Mouse (Mus musculus) adrenal gland, postnatal 25 days (tissue): ENCODE results near the gene Enho. TPM values are rescaled to one million over a fixed set of nuclear protein-coding genes. Genes with fewer than 3 reads are reported as not detected.
A peak's percentile ranks its signal among the peaks of the same experiment; 100 is the strongest.

ENCODE experiments used
- DNase-seq: peaks from one replicate; pipeline ENCODE4 v3.0.0; 2021; ENCODE audit warnings: mixed read lengths
- total RNA-seq: library from RNA; stranded (reverse); gene quantifications from 2 replicates; pipeline ENCODE4 v1.2.3, GENCODE M21; 2021

Enho gene
- total RNA-seq, 1 experiment from 2014 or later, result 3.9 TPM

DNA sequence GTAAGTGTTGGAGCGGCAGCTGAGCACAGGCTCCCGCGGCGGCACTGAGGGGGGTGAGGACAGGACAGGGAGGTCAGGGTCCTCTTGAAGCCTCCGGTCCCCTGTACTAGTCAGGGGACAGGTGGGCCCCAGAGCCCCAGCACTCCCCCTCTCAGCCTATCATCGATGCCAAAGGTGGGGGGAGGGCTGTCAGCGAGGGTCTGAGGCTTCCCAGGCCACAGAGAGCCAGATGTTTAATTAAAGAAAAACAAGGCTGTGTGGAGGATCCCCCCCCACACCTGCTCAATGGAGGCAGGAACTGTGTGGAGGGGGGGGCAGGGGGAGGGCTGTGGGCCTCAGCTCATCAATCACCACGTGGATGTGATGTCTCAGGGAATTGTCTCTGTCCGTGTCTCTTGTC lies 23.5 kb upstream of the Enho start:
- DNase-seq, result no peak

DNA sequence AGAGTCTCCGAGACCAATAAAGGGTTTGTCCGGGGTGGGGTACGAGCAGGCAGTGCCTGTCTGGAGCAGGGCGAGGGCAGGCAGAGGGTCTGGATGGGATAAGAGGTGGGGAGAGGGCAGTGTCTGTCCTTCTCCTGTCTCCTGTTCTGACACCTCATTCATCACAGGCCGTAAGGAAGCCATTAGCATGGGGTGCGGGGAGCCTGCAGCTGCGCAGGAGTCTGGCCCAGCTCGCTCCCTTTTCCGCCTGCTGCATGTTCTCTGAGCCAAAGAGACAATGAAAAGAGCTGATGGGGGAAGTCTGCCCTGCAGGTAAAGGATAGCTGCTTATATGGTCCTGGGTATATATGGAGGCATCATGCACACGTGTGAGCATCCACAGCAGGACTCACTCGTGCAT lies 22.6 kb upstream of the Enho start:
- DNase-seq, result no peak

DNA sequence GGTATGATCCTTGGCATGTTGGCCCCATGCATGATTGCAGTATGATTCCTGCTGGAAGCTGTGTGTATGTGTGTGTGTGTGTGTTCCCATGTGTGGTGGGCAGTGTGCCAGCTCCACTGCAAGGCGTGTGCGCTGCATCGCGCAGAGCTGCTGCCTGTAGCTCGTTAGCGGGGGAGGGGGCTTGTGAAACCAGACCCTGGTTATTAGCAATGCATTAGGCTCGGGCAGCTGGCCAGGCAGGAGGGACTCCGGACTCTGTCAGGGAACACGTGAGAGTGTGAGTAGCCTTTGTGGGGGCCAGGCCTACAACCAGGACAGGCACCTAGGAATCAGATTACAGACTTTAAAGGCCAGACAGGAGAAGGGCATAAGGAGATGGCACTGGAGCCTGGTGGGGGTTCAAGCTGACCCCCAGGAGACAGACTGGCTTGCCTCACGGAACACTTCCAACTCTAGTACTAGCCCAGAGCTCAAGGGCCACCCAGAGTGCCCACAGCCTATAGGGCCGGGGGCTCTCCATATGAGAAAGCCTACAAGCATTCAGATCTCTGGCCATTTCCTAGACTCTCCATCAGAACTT lies 20.8 kb upstream of the Enho start:
- DNase-seq, result no peak

GRCm38 (mm10) chr4:41659556-41659955 lies 19.4 kb upstream of the Enho start:
- DNase-seq, result no peak

DNA sequence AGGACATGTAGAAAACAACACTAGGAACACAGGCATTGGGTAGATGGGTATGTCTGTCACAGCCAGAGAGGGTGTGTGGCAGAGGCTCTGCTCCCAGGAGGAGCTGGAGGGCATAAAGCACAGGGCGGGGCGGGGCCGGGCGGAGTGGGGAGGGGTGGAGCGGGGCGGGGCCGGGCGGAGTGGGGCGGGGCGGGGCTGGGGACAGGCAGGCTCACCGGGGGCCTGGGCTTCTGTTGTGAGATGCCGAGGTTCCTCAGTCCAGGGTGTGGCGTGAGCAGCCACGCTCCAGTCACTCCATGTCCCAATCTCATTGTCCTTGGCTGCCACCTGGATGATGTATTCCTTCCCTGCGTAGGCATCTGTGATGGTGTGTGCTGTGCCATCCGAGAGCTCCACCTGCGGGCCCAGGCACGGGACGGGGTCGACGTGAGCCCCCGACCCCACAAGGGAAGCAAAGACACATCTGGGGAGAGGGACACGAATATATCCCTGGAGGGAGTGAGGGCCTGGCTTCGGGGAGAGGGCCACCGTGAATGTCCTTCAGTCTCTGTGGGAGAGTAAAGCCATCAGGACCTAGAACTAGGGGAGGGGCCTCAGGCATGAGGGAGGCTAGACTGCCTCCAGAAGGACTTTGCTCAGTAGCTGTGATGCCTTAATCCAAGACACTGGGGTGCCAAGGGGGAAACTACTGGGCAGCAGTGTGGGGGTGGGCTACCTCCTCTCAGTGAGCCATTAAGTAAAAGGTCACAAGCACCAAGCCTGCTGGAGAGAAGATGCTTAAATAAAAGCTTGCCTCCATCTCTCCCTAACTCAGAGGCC lies 18.7 kb upstream of the Enho start:
- peak; percentile 61 for DNase-seq

GRCm38 (mm10) chr4:41655525-41655924 lies 15.4 kb upstream of the Enho start:
- no peak for DNase-seq

- peak; percentile 71 for DNase-seq
Measured at GRCm38 (mm10) chr4:41654217-41654616, 14.1 kb upstream of the Enho start.

DNA sequence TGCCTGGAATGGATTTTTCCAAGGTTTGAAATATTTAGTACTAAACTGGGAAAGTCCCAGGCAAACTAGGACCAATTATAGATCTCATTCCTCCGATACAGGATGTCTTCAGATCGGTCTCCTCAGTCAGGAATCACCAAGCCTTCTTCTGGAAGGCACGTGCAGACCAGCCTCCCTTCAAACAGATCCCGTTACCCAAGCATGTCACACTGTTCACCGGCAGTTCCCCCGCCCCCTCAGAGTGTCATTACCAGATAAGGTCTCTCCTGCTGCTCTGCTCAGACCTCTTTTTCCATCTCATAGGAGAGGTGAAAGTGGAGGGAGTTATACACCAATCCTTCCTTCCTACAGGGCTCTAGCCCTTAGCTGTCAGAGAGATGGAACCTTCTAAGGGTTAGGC lies 13.6 kb upstream of the Enho start:
- DNase-seq, result no peak

DNA sequence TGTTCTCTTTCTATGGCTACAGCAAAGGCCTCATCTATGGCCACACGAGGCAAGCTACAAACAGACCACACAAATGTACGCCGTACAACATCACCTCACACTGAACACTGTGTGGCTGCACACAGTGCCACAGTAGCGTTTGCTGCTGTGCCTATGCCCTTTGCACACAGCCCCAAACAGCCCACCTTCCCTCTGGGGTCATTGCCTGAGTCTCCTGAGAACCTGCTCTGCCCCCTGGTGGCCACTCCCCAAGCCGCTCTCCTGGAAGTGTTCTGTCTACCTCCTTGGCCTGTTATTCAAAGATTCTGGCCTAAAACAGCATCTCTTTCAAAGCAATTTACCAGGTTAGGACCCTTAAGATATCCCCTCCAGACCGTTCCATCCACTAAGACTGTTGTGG lies 13.2 kb upstream of the Enho start:
- DNase-seq, result peak; percentile 78

- DNase-seq, result no peak
Measured at GRCm38 (mm10) chr4:41648627-41649026, 8.5 kb upstream of the Enho start.

DNA sequence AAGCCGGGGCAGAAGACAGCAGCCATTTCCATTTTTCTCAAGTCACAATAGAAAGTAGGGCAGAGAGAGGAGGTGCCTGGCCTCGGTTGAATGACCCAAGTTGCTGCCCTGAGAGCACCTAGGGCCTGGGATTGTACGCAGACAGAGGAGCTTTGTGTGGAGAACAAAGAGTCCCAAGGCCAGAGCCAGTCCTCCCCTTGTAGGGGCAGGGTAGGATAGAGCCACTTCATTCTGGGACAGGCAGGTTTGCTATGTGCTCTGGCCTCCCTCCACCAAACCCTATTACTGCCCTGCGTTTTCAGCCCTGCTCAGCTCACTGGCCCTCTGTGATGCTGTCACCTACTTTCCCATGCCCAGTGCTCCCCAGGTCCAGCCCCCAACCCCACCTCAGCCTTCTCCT lies 8.0 kb upstream of the Enho start:
- DNase-seq, result no peak

- no peak for DNase-seq
Measured at GRCm38 (mm10) chr4:41645488-41645887, 5.4 kb upstream of the Enho start.

- no peak for DNase-seq
Measured at GRCm38 (mm10) chr4:41641199-41641822, 1.2 kb upstream of the Enho start.

DNA sequence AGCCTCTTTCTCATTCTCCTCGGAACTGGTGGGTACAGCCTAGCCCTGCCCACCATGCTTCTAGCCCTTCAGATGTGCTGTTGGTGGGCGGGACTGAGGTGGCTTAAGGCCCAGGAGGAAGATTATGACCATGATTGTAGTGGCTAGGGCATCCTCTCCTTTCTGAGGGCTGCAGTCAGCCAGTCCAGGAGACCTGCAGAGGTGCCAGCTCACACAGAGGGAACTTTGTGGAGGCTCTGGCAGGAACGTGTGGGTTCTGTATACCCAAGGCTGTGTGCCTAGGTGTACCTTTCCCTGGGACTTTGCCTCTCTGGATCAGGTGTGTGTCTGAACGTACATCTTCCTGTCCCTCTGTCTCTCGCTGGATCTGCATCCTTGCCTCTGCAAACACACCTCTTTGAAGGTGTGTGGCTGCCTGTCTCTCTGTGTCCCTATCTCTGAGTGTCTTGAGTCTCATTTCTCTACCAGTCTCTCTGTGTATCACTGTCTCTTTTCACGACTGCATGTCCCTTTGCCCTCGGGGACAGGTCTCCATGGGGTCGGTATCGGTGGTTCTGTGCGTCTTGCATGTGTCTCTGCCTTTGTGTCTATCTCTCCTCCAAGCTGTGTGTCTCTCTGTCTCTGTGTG lies 796 bp downstream of the Enho start:
- no peak for DNase-seq

- DNase-seq, result no peak
Measured at GRCm38 (mm10) chr4:41638828-41639213, 1.3 kb downstream of the Enho start.

GRCm38 (mm10) chr4:41638186-41638731 lies 1.9 kb downstream of the Enho start:
- no peak for DNase-seq

DNA sequence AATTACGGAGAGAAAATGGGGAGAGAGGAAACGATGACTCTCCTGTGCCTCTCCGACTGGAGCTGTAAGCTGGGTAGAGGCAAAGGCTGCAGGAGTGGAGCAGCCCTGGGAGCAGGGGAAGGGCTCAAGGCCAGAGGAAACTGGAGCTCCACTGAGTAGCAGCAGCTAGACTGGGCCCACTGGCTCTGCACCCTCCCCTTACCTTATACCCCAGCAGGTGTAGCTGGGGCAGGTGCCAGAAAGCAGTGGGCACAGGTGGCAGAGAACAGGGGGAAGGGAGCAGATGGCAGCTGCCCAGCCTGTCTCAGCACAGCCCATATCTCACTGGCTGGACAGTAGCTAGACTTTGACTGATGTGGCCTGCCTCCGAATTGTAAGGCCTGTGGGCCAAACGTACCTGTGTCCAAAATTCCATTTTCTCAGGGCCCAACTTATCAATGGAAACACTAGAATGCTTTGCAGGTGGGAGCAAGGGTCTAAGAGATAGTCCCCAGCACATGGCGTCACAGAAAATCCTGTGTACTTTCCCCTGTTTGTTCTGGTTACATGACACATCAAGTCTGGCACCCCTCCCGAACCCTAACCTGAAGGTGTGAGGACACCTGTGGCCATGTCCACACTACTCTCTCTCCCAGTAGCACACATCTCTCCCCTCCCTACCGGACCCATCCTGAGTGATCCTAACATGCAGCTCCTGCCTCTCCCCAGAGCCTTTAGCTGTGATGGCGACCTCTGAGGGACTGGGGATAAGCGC lies 3.1 kb downstream of the Enho start:
- no peak for DNase-seq

DNA sequence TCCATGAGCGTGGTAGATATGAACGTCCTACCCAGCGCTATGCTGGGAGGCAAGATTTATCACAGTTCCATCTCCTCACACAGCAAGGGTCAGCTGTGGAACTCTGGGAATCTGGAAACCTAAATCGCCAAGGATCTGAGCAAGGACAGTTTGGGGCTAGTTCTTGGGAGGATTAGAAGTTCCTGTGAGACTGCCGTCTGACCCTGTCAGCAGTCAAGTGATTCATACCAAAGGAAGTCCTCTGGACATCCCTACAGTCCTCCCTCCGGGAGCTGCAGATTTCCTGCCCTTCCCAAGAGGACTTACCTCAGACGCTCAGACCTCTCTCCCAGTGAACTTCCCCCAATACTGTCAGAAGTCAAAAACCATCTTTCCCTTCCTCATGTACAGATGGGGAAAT lies 3.8 kb downstream of the Enho start:
- DNase-seq, result no peak

GRCm38 (mm10) chr4:41635906-41636305 lies 4.2 kb downstream of the Enho start:
- DNase-seq, result no peak

- DNase-seq, result no peak
Measured at GRCm38 (mm10) chr4:41635224-41635623, 4.9 kb downstream of the Enho start.

GRCm38 (mm10) chr4:41634631-41635030 lies 5.5 kb downstream of the Enho start:
- DNase-seq, result no peak

GRCm38 (mm10) chr4:41633001-41633400 lies 7.1 kb downstream of the Enho start:
- no peak for DNase-seq
